Mouse (Mus musculus) embryonic facial prominence, embryonic 13.5 days (tissue): Measurements from ENCODE around the gene Ap3d1. TPM values are rescaled to one million over a fixed set of nuclear protein-coding genes. Genes with fewer than 3 reads are reported as not detected.

Source experiments
- ATAC-seq: fragments of 200-750 bp; cut with Nextera tagmentation; 2 replicates; pipeline ENCODE4 v1.8.0; 2017; ENCODE audit warnings: low read depth; ENCODE audit not compliant: insufficient number of reproducible peaks, insufficient read depth, low FRiP score, low TSS enrichment
- H3K27ac ChIP-seq: fragments of 300-500 bp; sonication (generic); 2 replicates; pipeline ENCODE4 v1.5.1; 2015; ENCODE audit warnings: moderate library complexity, mild to moderate bottlenecking, inconsistent platforms
- H3K27me3 ChIP-seq: fragments of 300-500 bp; sonication (generic); 2 replicates; pipeline ENCODE4 v1.6.1; 2015; ENCODE audit warnings: mild to moderate bottlenecking, inconsistent platforms
- H3K36me3 ChIP-seq: fragments of 300-500 bp; sonication (generic); 2 replicates; pipeline ENCODE4 v1.6.1; 2015; ENCODE audit warnings: mild to moderate bottlenecking, inconsistent platforms
- H3K4me1 ChIP-seq: fragments of 300-500 bp; sonication (generic); 2 replicates; pipeline ENCODE4 v1.6.1; 2015; ENCODE audit warnings: inconsistent platforms
- H3K4me2 ChIP-seq: fragments of 300-500 bp; sonication (generic); 2 replicates; pipeline ENCODE4 v1.6.1; 2015; ENCODE audit warnings: moderate library complexity, mild to moderate bottlenecking, inconsistent platforms
- H3K4me3 ChIP-seq: fragments of 300-500 bp; sonication (generic); 2 replicates; pipeline ENCODE4 v1.5.1; 2015; ENCODE audit warnings: mild to moderate bottlenecking, inconsistent platforms
- H3K9ac ChIP-seq: fragments of 300-500 bp; sonication (generic); 2 replicates; pipeline ENCODE4 v1.6.1; 2015; ENCODE audit warnings: mild to moderate bottlenecking, inconsistent platforms
- H3K9me3 ChIP-seq: fragments of 300-500 bp; sonication (generic); 2 replicates; pipeline ENCODE4 v1.6.1; 2016; ENCODE audit warnings: inconsistent platforms
- WGBS: fragments of 180-500 bp; shearing (Covaris S2); methylation state at CpG from one replicate; pipeline ENCODE4 v1.1.7; 2015; ENCODE audit warnings: mixed read lengths; 5-methylcytosine and 5-hydroxymethylcytosine counted together
- polyA plus RNA-seq: library from polyadenylated mRNA; unstranded; fragments of >200 nt; fragmentation: Nextera tagmentation; extraction: Ambion mirVana; gene quantifications from 2 replicates; pipeline ENCODE4 v1.2.1, GENCODE M21; 2015

Gene Ap3d1
- polyA plus RNA-seq, 1 experiment from 2014 or later: 73.5 TPM

DNA sequence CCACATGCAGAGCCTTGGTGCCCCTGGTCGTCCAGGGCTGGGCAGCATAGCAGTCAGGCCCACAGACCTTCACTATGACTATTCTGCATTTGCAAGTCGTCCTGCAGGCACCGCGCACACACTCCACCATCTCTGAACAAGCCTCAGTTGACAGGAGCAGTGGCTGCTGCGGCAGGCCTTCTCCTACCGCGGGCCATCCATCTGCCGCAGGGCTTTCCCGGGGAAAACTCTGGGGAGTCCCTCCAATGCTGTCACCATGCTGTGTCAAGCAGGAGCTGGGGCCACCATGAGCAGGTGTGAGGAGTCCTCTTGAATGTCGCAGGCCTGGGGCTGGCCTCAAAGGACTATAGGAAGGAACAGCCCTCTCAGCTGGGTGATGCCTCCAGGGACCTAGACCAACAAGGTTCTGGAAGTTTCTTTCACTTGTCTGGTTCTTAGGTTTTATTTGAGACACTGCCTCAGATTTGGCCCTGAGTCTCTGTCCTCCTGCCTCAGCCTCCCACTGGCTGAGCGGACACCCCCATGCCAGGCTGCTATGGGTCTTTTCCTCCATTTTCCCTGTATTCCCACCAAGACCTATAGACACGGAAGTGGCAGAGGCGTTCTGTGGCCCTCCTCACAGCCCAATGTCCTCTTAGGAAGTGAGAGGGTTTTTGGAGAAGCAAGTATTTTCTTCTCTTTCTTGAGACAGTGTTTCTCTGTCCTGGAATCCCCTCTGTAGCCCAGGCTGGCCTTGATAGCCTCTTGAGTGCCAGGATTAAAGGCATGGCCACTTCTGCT, 47.7 kb downstream of the Ap3d1 start:
- no peak for ATAC-seq
- H3K4me3 ChIP-seq: no peak overlapping the region
- H3K4me2 ChIP-seq: no peak overlapping the region
- peaks cover 54% of the 10 kb centered on the region for H3K36me3 ChIP-seq
- H3K9me3 ChIP-seq: no peaks in the 10 kb centered on the region
- WGBS: 88% methylated on average over 13 of the region's 13 CpGs
- H3K9ac ChIP-seq: peak overlapping the region; percentile 21
- H3K4me1 ChIP-seq: peaks cover 24% of the 10 kb centered on the region; the same call in 1 of the 2 replicates
- H3K27me3 ChIP-seq: no peaks in the 10 kb centered on the region
- H3K27ac ChIP-seq: no peak overlapping the region

DNA sequence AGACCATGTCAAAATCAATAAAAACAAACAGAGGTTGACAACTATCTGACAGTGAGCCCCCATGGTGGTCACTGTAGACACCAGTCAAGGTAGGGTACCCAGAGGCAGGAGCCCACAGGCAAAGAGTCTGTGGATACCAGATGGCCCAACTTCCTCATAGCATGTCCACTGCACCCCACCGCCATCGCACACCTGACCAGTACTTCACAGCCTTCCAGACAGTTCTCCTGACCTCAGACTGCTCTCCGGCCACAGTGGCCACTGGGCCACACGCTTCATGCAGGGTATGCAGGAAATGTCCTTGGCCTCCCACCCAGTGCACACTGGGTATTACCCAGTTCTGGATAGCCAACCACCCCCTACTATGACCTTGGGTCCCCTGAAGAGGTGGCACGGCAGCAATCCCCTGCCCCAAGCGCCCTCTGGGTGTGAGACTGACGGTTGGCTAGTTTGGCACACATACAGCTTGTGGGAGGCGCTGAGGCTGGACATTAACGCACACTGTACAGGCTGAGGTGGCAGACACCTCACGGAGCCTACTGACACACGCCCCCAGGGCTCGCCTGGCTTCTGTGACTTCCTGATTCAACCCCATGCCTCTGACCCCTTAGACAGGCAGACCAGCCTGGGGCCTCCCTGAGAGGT, 48.5 kb downstream of the Ap3d1 start:
- no peaks in the 10 kb centered on the region for H3K27me3 ChIP-seq
- WGBS: 87% methylated on average over 12 of the region's 12 CpGs
- ATAC-seq: no peak

GRCm38 (mm10) chr10:80692249-80693165, 49.6 kb downstream of the Ap3d1 start:
- Histone ChIP-seq H3K4me1 (peaks cover 16% of the 10 kb centered on the region; the same call in 1 of the 2 replicates), H3K36me3 (peaks cover 55% of the 10 kb centered on the region), H3K4me3 (no peak overlapping the region), H3K27ac (no peak overlapping the region), H3K4me2 (no peak overlapping the region), H3K9me3 (no peaks in the 10 kb centered on the region), H3K27me3 (no peaks in the 10 kb centered on the region), H3K9ac (no peak overlapping the region)
- 84% methylated on average over 14 of the region's 14 CpGs for WGBS
- no peak for ATAC-seq

More for the DNA sequence above, 48.5 kb downstream of the Ap3d1 start:
- Histone ChIP-seq H3K27ac (no peak overlapping the region), H3K4me1 (peaks cover 24% of the 10 kb centered on the region; the same call in 1 of the 2 replicates), H3K9ac (no peak overlapping the region), H3K4me2 (no peak overlapping the region), H3K36me3 (peaks cover 54% of the 10 kb centered on the region), H3K9me3 (no peaks in the 10 kb centered on the region), H3K4me3 (no peak overlapping the region)

DNA sequence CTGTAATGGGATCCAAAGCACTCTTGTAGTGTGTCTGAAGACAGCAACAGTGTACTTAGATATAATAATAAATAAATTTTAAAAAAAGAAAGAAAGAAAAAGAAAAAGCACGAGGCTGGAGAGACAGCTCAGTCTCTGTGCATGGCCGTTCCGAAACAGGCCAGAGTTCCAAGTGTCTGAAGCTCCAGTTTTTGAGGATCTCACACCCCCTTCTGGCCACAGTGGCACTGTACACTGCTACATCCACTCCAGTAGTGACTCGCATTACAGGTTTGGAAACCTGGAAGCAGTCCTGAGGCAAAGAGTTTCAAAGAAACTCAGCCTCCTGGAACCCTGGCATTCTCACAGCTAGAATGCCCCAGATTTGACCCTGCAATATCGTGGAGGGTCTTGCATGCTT, 54.2 kb downstream of the Ap3d1 start:
- WGBS: 36% methylated on average over 5 of the region's 5 CpGs
- no peaks in the 10 kb centered on the region for H3K27me3 ChIP-seq
- no peak overlapping the region for H3K27ac ChIP-seq
- H3K4me3 ChIP-seq: no peak overlapping the region
- H3K36me3 ChIP-seq: peaks cover 72% of the 10 kb centered on the region
- H3K9me3 ChIP-seq: no peaks in the 10 kb centered on the region
- no peaks in the 10 kb centered on the region for H3K4me1 ChIP-seq
- H3K4me2 ChIP-seq: no peak overlapping the region
- no peak for ATAC-seq
- H3K9ac ChIP-seq: no peak overlapping the region

GRCm38 (mm10) chr10:80686617-80687016, 55.4 kb downstream of the Ap3d1 start:
- Histone ChIP-seq H3K27ac (no peak overlapping the region), H3K4me2 (no peak overlapping the region), H3K9me3 (no peaks in the 10 kb centered on the region), H3K9ac (no peak overlapping the region), H3K36me3 (peaks cover 70% of the 10 kb centered on the region), H3K4me1 (no peaks in the 10 kb centered on the region), H3K27me3 (no peaks in the 10 kb centered on the region), H3K4me3 (no peak overlapping the region)
- 93% methylated on average over 3 of the region's 3 CpGs for WGBS
- ATAC-seq: no peak

DNA sequence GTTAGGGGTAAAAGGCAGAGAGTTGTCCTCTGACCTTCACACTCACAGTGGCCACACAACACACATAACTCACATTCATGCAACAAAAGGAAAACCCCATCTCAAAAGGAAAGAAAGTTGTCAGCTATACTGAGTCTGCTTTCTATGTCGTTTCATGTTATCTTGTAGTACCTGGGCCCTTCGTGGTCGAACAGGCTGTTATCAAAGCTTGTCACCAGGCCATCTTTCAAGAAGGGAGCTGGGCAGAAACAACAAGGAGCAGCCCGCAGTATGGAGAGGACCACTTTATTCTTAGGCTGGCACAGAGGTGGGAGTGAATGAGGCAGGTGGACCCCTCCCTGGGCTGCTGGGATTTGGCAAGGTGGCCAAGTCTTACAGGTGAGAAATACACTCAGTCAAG, 57.1 kb downstream of the Ap3d1 start:
- Histone ChIP-seq H3K27ac (no peak overlapping the region), H3K9ac (no peak overlapping the region), H3K4me1 (no peaks in the 10 kb centered on the region), H3K4me3 (no peak overlapping the region), H3K36me3 (peaks cover 53% of the 10 kb centered on the region), H3K4me2 (no peak overlapping the region), H3K9me3 (no peaks in the 10 kb centered on the region), H3K27me3 (no peaks in the 10 kb centered on the region)
- WGBS: 92% methylated on average over 4 of the region's 4 CpGs
- ATAC-seq: no peak

DNA sequence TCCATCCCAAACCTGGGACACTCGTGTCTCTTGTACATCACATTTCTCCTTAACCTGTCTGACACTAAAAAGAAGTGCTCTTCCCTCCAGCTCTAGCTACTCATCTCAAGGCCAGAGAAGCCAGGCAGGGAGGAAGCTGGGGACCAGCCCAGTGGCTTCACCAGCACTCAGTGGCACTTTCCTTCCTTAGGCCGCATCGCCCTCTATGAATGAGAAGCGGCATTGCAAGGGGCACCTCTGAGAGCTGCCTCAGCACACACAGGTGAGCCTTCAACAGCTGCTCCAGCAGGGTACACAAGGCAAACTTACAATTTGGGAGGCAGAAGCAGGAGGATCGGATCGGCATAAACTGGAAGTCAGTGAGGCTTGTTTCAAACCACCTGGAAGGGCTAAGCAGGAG, 57.9 kb downstream of the Ap3d1 start:
- no peak for ATAC-seq
- Histone ChIP-seq H3K36me3 (peaks cover 46% of the 10 kb centered on the region), H3K9ac (no peak overlapping the region)

GRCm38 (mm10) chr10:80683647-80684046, 58.4 kb downstream of the Ap3d1 start:
- peaks cover 44% of the 10 kb centered on the region for H3K36me3 ChIP-seq
- ATAC-seq: no peak

More for the DNA sequence above, 57.9 kb downstream of the Ap3d1 start:
- Histone ChIP-seq H3K4me3 (no peak overlapping the region), H3K27ac (no peak overlapping the region), H3K9me3 (no peaks in the 10 kb centered on the region), H3K27me3 (no peaks in the 10 kb centered on the region), H3K4me2 (no peak overlapping the region), H3K4me1 (peaks cover 3% of the 10 kb centered on the region)
- 53% methylated on average over 6 of the region's 6 CpGs for WGBS

DNA sequence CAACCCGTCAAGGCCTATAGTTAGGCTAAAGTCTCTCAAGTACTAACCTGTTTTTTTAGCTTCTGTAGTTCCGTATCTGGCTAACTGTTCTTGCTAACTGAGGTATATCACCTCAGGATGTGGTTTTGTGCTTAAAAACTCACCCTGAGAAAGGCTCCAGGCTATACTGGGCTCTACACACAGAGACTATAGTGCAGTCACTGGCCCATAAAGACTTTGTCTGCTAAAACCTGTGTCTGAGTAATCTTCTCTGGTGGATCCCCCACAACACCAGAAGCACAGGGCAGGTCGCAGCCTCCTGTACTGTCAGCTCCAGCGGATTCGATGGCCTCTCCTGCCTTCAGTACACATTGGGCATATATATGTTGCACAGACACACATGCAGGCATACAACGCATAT, 60.1 kb downstream of the Ap3d1 start:
- Histone ChIP-seq H3K9ac (no peak overlapping the region), H3K36me3 (peaks cover 32% of the 10 kb centered on the region), H3K27me3 (no peaks in the 10 kb centered on the region), H3K4me2 (no peak overlapping the region), H3K4me3 (no peak overlapping the region), H3K9me3 (no peaks in the 10 kb centered on the region), H3K27ac (no peak overlapping the region), H3K4me1 (peaks cover 25% of the 10 kb centered on the region)
- no peak for ATAC-seq
- WGBS: 92% methylated on average over 6 of the region's 6 CpGs

More at GRCm38 (mm10) chr10:80683647-80684046, 58.4 kb downstream of the Ap3d1 start:
- Histone ChIP-seq H3K4me3 (no peak overlapping the region), H3K4me1 (peaks cover 8% of the 10 kb centered on the region), H3K4me2 (no peak overlapping the region), H3K27ac (no peak overlapping the region), H3K27me3 (no peaks in the 10 kb centered on the region), H3K9me3 (no peaks in the 10 kb centered on the region), H3K9ac (no peak overlapping the region)
- 86% methylated on average over 1 of the region's 1 CpGs for WGBS

DNA sequence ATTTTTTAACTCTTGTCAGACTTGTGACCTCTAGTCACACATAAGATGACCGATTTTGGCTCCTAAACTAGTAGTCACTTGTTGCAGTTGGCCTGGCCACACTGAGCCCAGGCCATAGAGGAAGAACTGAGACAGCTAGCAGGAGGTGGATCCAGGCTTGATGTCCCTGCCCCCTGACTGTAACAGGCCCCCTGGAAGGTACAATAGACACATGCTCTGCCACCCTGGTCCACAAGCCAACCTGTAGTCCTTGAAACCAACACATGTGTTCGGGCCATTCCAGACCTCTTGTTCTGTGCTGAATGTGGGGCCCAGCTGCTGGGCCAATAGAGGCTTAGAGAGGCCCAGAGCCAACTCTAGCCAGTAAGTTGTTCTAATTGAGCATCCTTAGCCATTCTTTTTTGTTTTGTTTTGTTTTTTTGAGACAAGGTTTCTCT, 61.8 kb downstream of the Ap3d1 start:
- peak overlapping the region; percentile 28; the same call in 1 of the 2 replicates for H3K27ac ChIP-seq
- no peaks in the 10 kb centered on the region for H3K9me3 ChIP-seq
- H3K9ac ChIP-seq: peak overlapping the region; percentile 12; the same call in 1 of the 2 replicates
- peaks cover 27% of the 10 kb centered on the region for H3K4me1 ChIP-seq
- H3K27me3 ChIP-seq: no peaks in the 10 kb centered on the region
- 79% methylated on average over 2 of the region's 2 CpGs for WGBS
- H3K4me2 ChIP-seq: no peak overlapping the region
- H3K4me3 ChIP-seq: no peak overlapping the region
- peaks cover 15% of the 10 kb centered on the region for H3K36me3 ChIP-seq
- ATAC-seq: no peak

- 54% methylated on average over 9 of the region's 9 CpGs for WGBS
- Histone ChIP-seq H3K4me2 (no peak overlapping the region), H3K4me1 (peaks cover 33% of the 10 kb centered on the region), H3K27me3 (no peaks in the 10 kb centered on the region), H3K27ac (peak overlapping the region; percentile 98; the same call in 1 of the 2 replicates), H3K4me3 (no peak overlapping the region), H3K9ac (peak overlapping the region; percentile 12; the same call in 1 of the 2 replicates), H3K36me3 (peaks cover 11% of the 10 kb centered on the region), H3K9me3 (no peaks in the 10 kb centered on the region)
- ATAC-seq: no peak
These were observed 62.4 kb downstream of the Ap3d1 start for GRCm38 (mm10) chr10:80679556-80680259.
